Mouse (Mus musculus) lung, postnatal 0 days (tissue): ENCODE results near the gene Zfp523.

Source experiments
- CTCF ChIP-seq: IDR thresholded peaks from 2 replicates; pipeline ENCODE4 v1.5.1; 2016; ENCODE audit warnings: antibody characterized with exemption, mild to moderate bottlenecking
- EP300 ChIP-seq: IDR thresholded peaks from 2 replicates; pipeline ENCODE4 v1.6.1; 2016; ENCODE audit warnings: antibody characterized with exemption, mild to moderate bottlenecking, control low read depth

- TF ChIP-seq CTCF = no peak
- no peak for TF ChIP-seq EP300
Measured at GRCm38 (mm10) chr17:28205443-28205842, 28.5 kb downstream of the Zfp523 start.
